Mouse (Mus musculus) kidney, embryonic 14.5 days (tissue): ENCODE data around the gene Ccdc9b. TPM values are rescaled to one million over a fixed set of nuclear protein-coding genes. Genes with fewer than 3 reads are reported as not detected.

Source experiments
- ATAC-seq: fragments of 200-750 bp; cut with Nextera tagmentation; 2 replicates; pipeline ENCODE4 v1.8.0; 2017; ENCODE audit warnings: moderate number of reproducible peaks, mild to moderate bottlenecking, moderate TSS enrichment, moderate library complexity; ENCODE audit not compliant: low FRiP score, low TSS enrichment
- H3K27ac ChIP-seq: fragments of 300-500 bp; sonication (generic); 2 replicates; pipeline ENCODE4 v1.5.1; 2014; ENCODE audit warnings: low read depth, mild to moderate bottlenecking, low read length, moderate library complexity, mixed read lengths
- H3K27me3 ChIP-seq: fragments of 300-500 bp; sonication (generic); 2 replicates; pipeline ENCODE4 v1.6.1; 2014; ENCODE audit warnings: mild to moderate bottlenecking, low read length; ENCODE audit not compliant: control insufficient read depth, insufficient read depth
- H3K36me3 ChIP-seq: fragments of 300-500 bp; sonication (generic); 2 replicates; pipeline ENCODE4 v1.6.1; 2014; ENCODE audit warnings: low read length, mixed read lengths; ENCODE audit not compliant: control insufficient read depth, insufficient read depth
- H3K4me1 ChIP-seq: fragments of 300-500 bp; sonication (generic); 2 replicates; pipeline ENCODE4 v1.6.1; 2014; ENCODE audit warnings: low read length, mixed read lengths; ENCODE audit not compliant: control insufficient read depth, insufficient read depth
- H3K4me2 ChIP-seq: fragments of 300-500 bp; sonication (generic); replicated peaks from 2 replicates; pipeline ENCODE4 v1.6.1; 2014; ENCODE audit warnings: low read depth, mild to moderate bottlenecking, low read length
- H3K4me3 ChIP-seq: fragments of 300-500 bp; sonication (generic); 2 replicates; pipeline ENCODE4 v1.5.1; 2014; ENCODE audit warnings: mild to moderate bottlenecking, low read length
- H3K9ac ChIP-seq: fragments of 300-500 bp; sonication (generic); 2 replicates; pipeline ENCODE4 v1.6.1; 2014; ENCODE audit warnings: low read depth, mild to moderate bottlenecking, low read length, moderate library complexity
- H3K9me3 ChIP-seq: fragments of 300-500 bp; sonication (generic); 2 replicates; pipeline ENCODE4 v1.6.1; 2016; ENCODE audit warnings: low read length; ENCODE audit not compliant: control insufficient read depth
- WGBS: fragments of 180-500 bp; shearing (Covaris S2); extraction: QIAGEN DNeasy Blood & Tissue Kit; methylation state at CpG from one replicate; pipeline ENCODE4 v1.1.7; 2014; 5-methylcytosine and 5-hydroxymethylcytosine counted together
- polyA plus RNA-seq: library from polyadenylated mRNA; unstranded; fragments of >200 nt; fragmentation: Nextera tagmentation; extraction: Ambion mirVana; gene quantifications from 2 replicates; pipeline ENCODE4 v1.2.1, GENCODE M21; 2014

The Ccdc9b gene
- 0.34 and 0.68 TPM in 2 replicates for polyA plus RNA-seq

GRCm38 (mm10) chr2:118761906-118762783 lies at the start of gene Ccdc9b:
Gene Ccdc9b (minus strand): TSS chr2:118762661.
- peak; percentile 79 for ATAC-seq
- Histone ChIP-seq H3K4me2 (peak within 1 kb of the TSS; percentile 44), H3K27me3 (peaks cover 5% of the 10 kb centered on the region; the same call in 1 of the 2 replicates), H3K9me3 (no peaks in the 10 kb centered on the region), H3K27ac (peak within 1 kb of the TSS; percentile 74), H3K36me3 (no peaks in the 10 kb centered on the region), H3K4me1 (peaks cover 22% of the 10 kb centered on the region), H3K9ac (peak within 1 kb of the TSS; percentile 50), H3K4me3 (peak within 1 kb of the TSS; percentile 15)
- WGBS, result 7% methylated on average over 29 of the region's 29 CpGs

GRCm38 (mm10) chr2:118810861-118811260 lies 48.4 kb upstream of the Ccdc9b start:
- no peak overlapping the region for H3K27ac ChIP-seq
- no peak for ATAC-seq
- H3K9me3 ChIP-seq, result no peaks in the 10 kb centered on the region
- H3K4me1 ChIP-seq, result peaks cover 4% of the 10 kb centered on the region; the same call in 1 of the 2 replicates
- no peak overlapping the region for H3K4me2 ChIP-seq
- H3K36me3 ChIP-seq, result no peaks in the 10 kb centered on the region
- H3K4me3 ChIP-seq, result no peak overlapping the region
- H3K27me3 ChIP-seq, result 0 out of 2 replicates have a peak, but pooled peaks cover 6% of the 10 kb centered on the region
- no peak overlapping the region for H3K9ac ChIP-seq
- 30% methylated on average over 2 of the region's 2 CpGs for WGBS

- H3K36me3 ChIP-seq, result no peaks in the 10 kb centered on the region
- no peak for ATAC-seq
- H3K4me3 ChIP-seq, result no peak overlapping the region
- 68% methylated on average over 4 of the region's 4 CpGs for WGBS
- no peaks in the 10 kb centered on the region for H3K9me3 ChIP-seq
- no peak overlapping the region for H3K9ac ChIP-seq
- H3K4me1 ChIP-seq, result no peaks in the 10 kb centered on the region
- H3K4me2 ChIP-seq, result no peak overlapping the region
- 0 out of 2 replicates have a peak, but pooled peaks cover 6% of the 10 kb centered on the region for H3K27me3 ChIP-seq
- no peak overlapping the region for H3K27ac ChIP-seq
Observed at GRCm38 (mm10) chr2:118806860-118807259, 44.4 kb upstream of the Ccdc9b start.

GRCm38 (mm10) chr2:118805756-118806155 lies 43.3 kb upstream of the Ccdc9b start:
- no peak overlapping the region for H3K27ac ChIP-seq
- no peaks in the 10 kb centered on the region for H3K9me3 ChIP-seq
- ATAC-seq, result no peak
- WGBS, result 41% methylated on average over 3 of the region's 3 CpGs
- H3K4me2 ChIP-seq, result no peak overlapping the region
- H3K4me3 ChIP-seq, result no peak overlapping the region
- H3K4me1 ChIP-seq, result no peaks in the 10 kb centered on the region
- 0 out of 2 replicates have a peak, but pooled peaks cover 6% of the 10 kb centered on the region for H3K27me3 ChIP-seq
- H3K9ac ChIP-seq, result no peak overlapping the region
- H3K36me3 ChIP-seq, result no peaks in the 10 kb centered on the region

- 64% methylated on average over 3 of the region's 3 CpGs for WGBS
- H3K9me3 ChIP-seq, result no peaks in the 10 kb centered on the region
- H3K4me1 ChIP-seq, result no peaks in the 10 kb centered on the region
- no peak overlapping the region for H3K27ac ChIP-seq
- H3K4me3 ChIP-seq, result no peak overlapping the region
- H3K27me3 ChIP-seq, result 0 out of 2 replicates have a peak, but pooled peaks cover 6% of the 10 kb centered on the region
- H3K4me2 ChIP-seq, result no peak overlapping the region
- H3K9ac ChIP-seq, result no peak overlapping the region
- ATAC-seq, result no peak
- no peaks in the 10 kb centered on the region for H3K36me3 ChIP-seq
Observed at GRCm38 (mm10) chr2:118805137-118805536, 42.7 kb upstream of the Ccdc9b start.

- Histone ChIP-seq H3K4me3 (no peak overlapping the region), H3K9ac (no peak overlapping the region), H3K4me2 (no peak overlapping the region), H3K9me3 (no peaks in the 10 kb centered on the region), H3K4me1 (no peaks in the 10 kb centered on the region), H3K36me3 (no peaks in the 10 kb centered on the region), H3K27me3 (0 out of 2 replicates have a peak, but pooled peaks cover 6% of the 10 kb centered on the region), H3K27ac (no peak overlapping the region)
- no peak for ATAC-seq
- WGBS, result 81% methylated on average over 2 of the region's 2 CpGs
Observed at GRCm38 (mm10) chr2:118804474-118804873, 42.0 kb upstream of the Ccdc9b start.

- Histone ChIP-seq H3K9ac (no peak overlapping the region), H3K4me3 (no peak overlapping the region), H3K36me3 (no peaks in the 10 kb centered on the region), H3K27ac (no peak overlapping the region), H3K27me3 (0 out of 2 replicates have a peak, but pooled peaks cover 6% of the 10 kb centered on the region), H3K9me3 (no peaks in the 10 kb centered on the region), H3K4me2 (no peak overlapping the region), H3K4me1 (no peaks in the 10 kb centered on the region)
- no peak for ATAC-seq
- 76% methylated on average over 4 of the region's 4 CpGs for WGBS
Observed at GRCm38 (mm10) chr2:118802542-118803118, 40.2 kb upstream of the Ccdc9b start.

GRCm38 (mm10) chr2:118793636-118794035 lies 31.2 kb upstream of the Ccdc9b start:
- ATAC-seq, result no peak
- H3K9ac ChIP-seq, result no peak overlapping the region
- 85% methylated on average over 4 of the region's 4 CpGs for WGBS

GRCm38 (mm10) chr2:118792259-118792613 lies 29.8 kb upstream of the Ccdc9b start:
- ATAC-seq, result no peak
- H3K27ac ChIP-seq, result no peak overlapping the region
- 83% methylated on average over 4 of the region's 4 CpGs for WGBS
- H3K4me3 ChIP-seq, result no peak overlapping the region
- no peaks in the 10 kb centered on the region for H3K9me3 ChIP-seq
- H3K9ac ChIP-seq, result no peak overlapping the region
- 0 out of 2 replicates have a peak, but pooled peaks cover 4% of the 10 kb centered on the region for H3K4me1 ChIP-seq
- 0 out of 2 replicates have a peak, but pooled peaks cover 4% of the 10 kb centered on the region for H3K27me3 ChIP-seq
- no peak overlapping the region for H3K4me2 ChIP-seq
- no peaks in the 10 kb centered on the region for H3K36me3 ChIP-seq

More at GRCm38 (mm10) chr2:118793636-118794035, 31.2 kb upstream of the Ccdc9b start:
- Histone ChIP-seq H3K36me3 (no peaks in the 10 kb centered on the region), H3K4me2 (no peak overlapping the region), H3K27ac (no peak overlapping the region), H3K27me3 (0 out of 2 replicates have a peak, but pooled peaks cover 4% of the 10 kb centered on the region), H3K4me3 (no peak overlapping the region), H3K9me3 (no peaks in the 10 kb centered on the region), H3K4me1 (0 out of 2 replicates have a peak, but pooled peaks cover 4% of the 10 kb centered on the region)
